Mouse (Mus musculus) midbrain, postnatal 0 days (tissue): ENCODE results near the gene Fam43a. TPM values are rescaled to one million over a fixed set of nuclear protein-coding genes. Genes with fewer than 3 reads are reported as not detected.

Experiments used
- ATAC-seq: fragments of 200-750 bp; cut with Nextera tagmentation; 2 replicates; pipeline ENCODE4 v1.8.0; 2017; ENCODE audit warnings: moderate number of reproducible peaks, mild to moderate bottlenecking, moderate TSS enrichment, moderate library complexity; ENCODE audit not compliant: low FRiP score
- DNase-seq: peaks from one replicate; pipeline ENCODE4 v3.0.0-alpha.2; 2015; ENCODE audit warnings: low spot score
- H3K27ac ChIP-seq: fragments of 300-500 bp; sonication (generic); 2 replicates; pipeline ENCODE4 v1.5.1; 2014; ENCODE audit warnings: low read depth, mild to moderate bottlenecking, low read length, mixed read lengths
- H3K27me3 ChIP-seq: fragments of 300-500 bp; sonication (generic); 2 replicates; pipeline ENCODE4 v1.6.1; 2014; ENCODE audit warnings: low read length, control low read depth, mixed read lengths; ENCODE audit not compliant: insufficient read depth
- H3K36me3 ChIP-seq: fragments of 300-500 bp; sonication (generic); 2 replicates; pipeline ENCODE4 v1.6.1; 2014; ENCODE audit warnings: low read length, control low read depth, mixed read lengths; ENCODE audit not compliant: insufficient read depth
- H3K4me1 ChIP-seq: fragments of 300-500 bp; sonication (generic); 2 replicates; pipeline ENCODE4 v1.6.1; 2014; ENCODE audit warnings: mild to moderate bottlenecking, control low read depth, antibody characterized with exemption, low read length, mixed read lengths; ENCODE audit not compliant: insufficient read depth
- H3K4me2 ChIP-seq: fragments of 300-500 bp; sonication (generic); 2 replicates; pipeline ENCODE4 v1.6.1; 2014; ENCODE audit warnings: low read depth, mild to moderate bottlenecking, low read length, mixed read lengths; ENCODE audit not compliant: poor library complexity, severe bottlenecking
- H3K4me3 ChIP-seq: fragments of 300-500 bp; sonication (generic); 2 replicates; pipeline ENCODE4 v1.5.1; 2014; ENCODE audit warnings: low read depth, mild to moderate bottlenecking, low read length, moderate library complexity
- H3K9ac ChIP-seq: fragments of 300-500 bp; sonication (generic); replicated peaks from 2 replicates; pipeline ENCODE4 v1.6.1; 2014; ENCODE audit warnings: mild to moderate bottlenecking, low read length, moderate library complexity, mixed read lengths; ENCODE audit not compliant: poor library complexity, severe bottlenecking
- H3K9me3 ChIP-seq: fragments of 300-500 bp; sonication (generic); 2 replicates; pipeline ENCODE4 v1.6.1; 2016; ENCODE audit warnings: low read length, control low read depth
- CTCF ChIP-seq: IDR thresholded peaks from 2 replicates; pipeline ENCODE4 v1.5.1; 2016; ENCODE audit warnings: antibody characterized with exemption, mild to moderate bottlenecking
- WGBS: fragments of 180-500 bp; shearing (Covaris S2); extraction: QIAGEN DNeasy Blood & Tissue Kit; methylation state at CpG from one replicate; pipeline ENCODE4 v1.1.7; 2014; 5-methylcytosine and 5-hydroxymethylcytosine counted together
- polyA plus RNA-seq: library from polyadenylated mRNA; unstranded; fragments of >200 nt; fragmentation: Nextera tagmentation; extraction: Ambion mirVana; gene quantifications from 2 replicates; pipeline ENCODE4 v1.2.1, GENCODE M21; 2015
- total RNA-seq: library from RNA; depleted of rRNA; stranded (reverse); fragments of >200 nt; gene quantifications from 2 replicates; pipeline ENCODE4 v1.2.3, GENCODE M21; 2014; rRNA removed

The Fam43a gene
- 21.1 and 22.3 TPM in 2 replicates for total RNA-seq
- 10.1 and 11.5 TPM in 2 replicates for polyA plus RNA-seq

DNA sequence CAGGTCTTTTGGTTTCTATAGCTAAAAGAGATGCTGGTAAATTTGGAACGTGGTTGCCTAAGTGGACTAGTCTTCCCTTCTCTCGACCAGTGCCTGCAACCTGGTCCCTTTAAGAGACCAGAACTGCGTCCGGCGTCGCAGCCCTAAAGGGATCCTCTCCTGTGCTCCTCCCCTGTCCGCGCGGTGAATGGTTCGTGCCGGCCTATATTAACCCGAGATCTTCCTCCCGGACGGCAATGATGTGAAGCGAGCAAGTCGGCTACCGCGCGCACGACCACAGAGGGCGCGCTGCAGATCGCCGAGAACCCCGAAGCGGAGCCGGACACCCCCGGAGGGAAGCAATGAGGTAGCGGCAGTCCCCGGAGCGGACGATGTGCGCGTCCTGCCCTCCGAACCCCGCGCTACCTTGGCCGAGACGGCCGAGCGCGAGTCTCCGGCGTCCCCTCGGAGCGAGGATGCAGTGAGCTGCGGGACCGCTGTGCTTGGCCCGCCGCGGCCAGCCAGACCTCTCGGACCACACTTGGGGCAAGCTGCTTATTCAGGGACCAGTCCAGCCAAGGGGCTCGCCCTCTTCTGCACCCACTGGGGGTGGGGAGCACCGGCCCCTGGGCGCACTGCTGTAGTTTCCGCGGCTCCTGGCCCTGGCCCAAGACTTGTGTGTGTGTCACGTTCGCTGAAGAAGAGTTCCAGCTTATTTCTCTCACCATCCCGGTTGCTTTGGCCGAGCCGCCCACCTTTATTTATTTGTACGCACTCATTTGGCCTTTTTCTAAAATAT is at the start of gene Fam43a:
TSS of gene Fam43a (plus strand) at position 233 of the 778 bp plus-strand sequence.
- H3K4me3 ChIP-seq = peak within 1 kb of the TSS; percentile 52
- H3K4me1 ChIP-seq = 0 out of 2 replicates have a peak, but pooled peaks cover 4% of the 10 kb centered on the region
- H3K27me3 ChIP-seq = peaks cover 19% of the 10 kb centered on the region
- H3K4me2 ChIP-seq = peak within 1 kb of the TSS; percentile 96
- ATAC-seq (peak; percentile 73), DNase-seq (peak; percentile 93)
- WGBS = under 1% methylated on average over 59 of the region's 63 CpGs
- TF ChIP-seq CTCF = peak; percentile 67
- H3K9me3 ChIP-seq = no peaks in the 10 kb centered on the region
- H3K27ac ChIP-seq = peak within 1 kb of the TSS; percentile 32
- no peaks in the 10 kb centered on the region for H3K36me3 ChIP-seq
- peak within 1 kb of the TSS; percentile 55 for H3K9ac ChIP-seq

DNA sequence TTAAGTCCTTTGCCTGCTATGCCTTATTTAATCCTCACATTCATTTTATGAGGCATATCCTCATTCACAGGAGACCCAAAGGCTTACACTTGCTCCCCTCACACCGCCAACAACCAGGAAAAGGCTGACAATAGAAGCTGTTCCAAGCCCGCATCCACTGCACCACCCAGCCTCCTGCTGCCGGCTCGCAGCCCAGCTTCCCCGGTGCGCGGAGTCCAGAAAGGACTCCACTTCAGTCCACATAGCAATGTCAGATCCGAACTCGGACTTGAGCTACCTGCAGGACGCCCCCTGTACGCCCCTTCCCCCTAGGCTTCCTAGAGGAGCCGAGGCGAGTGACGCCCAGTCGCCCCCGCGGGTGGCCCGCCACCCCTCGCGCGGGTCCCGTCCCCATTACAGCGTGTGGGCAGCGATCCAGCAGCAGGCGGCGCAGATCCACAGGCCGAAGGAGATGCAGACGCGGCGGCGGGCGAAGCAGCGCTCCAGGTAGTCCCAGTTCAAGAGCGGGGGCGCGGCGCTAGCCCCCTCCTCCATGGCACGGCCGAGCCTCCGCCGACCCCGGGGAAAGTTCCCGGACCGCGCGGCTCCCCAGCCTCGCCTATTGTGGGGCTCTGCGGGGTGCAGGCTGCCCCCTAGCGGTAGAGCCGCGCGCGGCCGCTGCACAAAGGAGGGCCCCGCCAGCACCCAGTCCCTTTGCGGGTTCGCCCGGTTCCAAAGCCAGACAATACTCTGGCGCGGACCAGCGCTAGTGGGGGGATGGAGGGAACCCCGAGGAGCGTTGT is 49.4 kb upstream of the Fam43a start:
- peak; percentile 89 for ATAC-seq

DNA sequence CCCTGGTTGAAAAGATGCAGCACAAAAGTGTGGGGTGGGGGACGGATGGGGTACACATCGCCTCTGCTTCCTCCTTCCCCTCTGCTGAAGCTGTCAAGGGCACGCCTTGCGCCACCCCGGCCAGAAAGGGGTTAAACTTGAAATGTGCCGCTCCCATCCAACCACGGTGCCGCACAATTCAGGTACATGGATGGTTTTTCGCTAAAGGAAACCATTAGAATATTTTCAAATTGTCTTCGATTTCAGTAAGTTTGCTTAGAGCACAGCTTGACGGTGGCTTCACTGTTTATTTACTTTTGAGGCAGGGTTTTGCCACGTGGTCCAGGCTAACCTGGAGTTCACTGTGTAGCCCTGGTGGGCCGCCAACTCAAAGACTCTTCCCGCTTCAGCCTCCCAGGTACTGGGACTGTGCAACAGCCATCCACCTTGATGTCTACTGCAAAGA is 48.8 kb upstream of the Fam43a start, which contains the start of gene Tmem44:
TSS of gene Tmem44 (minus strand) at position 95 of the 445 bp plus-strand sequence.
- Histone ChIP-seq H3K9me3 (peaks cover 6% of the 10 kb centered on the region; the same call in 1 of the 2 replicates), H3K4me1 (peaks cover 15% of the 10 kb centered on the region), H3K36me3 (peaks cover 13% of the 10 kb centered on the region; the same call in 1 of the 2 replicates), H3K27me3 (no peaks in the 10 kb centered on the region), H3K4me2 (peak within 1 kb of the TSS; percentile 76), H3K4me3 (peak within 1 kb of the TSS; percentile 87), H3K9ac (peak within 1 kb of the TSS; percentile 97), H3K27ac (peak within 1 kb of the TSS; percentile 96)
- DNase-seq (peak; percentile 49), ATAC-seq (peak; percentile 76)
- no peak for TF ChIP-seq CTCF
- 6% methylated on average over 14 of the region's 14 CpGs for WGBS

More for the DNA sequence above, 49.4 kb upstream of the Fam43a start:
- DNase-seq = peak; percentile 68
- Histone ChIP-seq H3K27ac (peak overlapping the region; percentile 96), H3K4me1 (peaks cover 15% of the 10 kb centered on the region), H3K4me2 (peak overlapping the region; percentile 76), H3K9ac (peak overlapping the region; percentile 97), H3K4me3 (peak overlapping the region; percentile 87), H3K27me3 (no peaks in the 10 kb centered on the region), H3K36me3 (peaks cover 15% of the 10 kb centered on the region; the same call in 1 of the 2 replicates), H3K9me3 (peaks cover 4% of the 10 kb centered on the region; the same call in 1 of the 2 replicates)
- under 1% methylated on average over 61 of the region's 63 CpGs for WGBS
- peak; percentile 92 for TF ChIP-seq CTCF

DNA sequence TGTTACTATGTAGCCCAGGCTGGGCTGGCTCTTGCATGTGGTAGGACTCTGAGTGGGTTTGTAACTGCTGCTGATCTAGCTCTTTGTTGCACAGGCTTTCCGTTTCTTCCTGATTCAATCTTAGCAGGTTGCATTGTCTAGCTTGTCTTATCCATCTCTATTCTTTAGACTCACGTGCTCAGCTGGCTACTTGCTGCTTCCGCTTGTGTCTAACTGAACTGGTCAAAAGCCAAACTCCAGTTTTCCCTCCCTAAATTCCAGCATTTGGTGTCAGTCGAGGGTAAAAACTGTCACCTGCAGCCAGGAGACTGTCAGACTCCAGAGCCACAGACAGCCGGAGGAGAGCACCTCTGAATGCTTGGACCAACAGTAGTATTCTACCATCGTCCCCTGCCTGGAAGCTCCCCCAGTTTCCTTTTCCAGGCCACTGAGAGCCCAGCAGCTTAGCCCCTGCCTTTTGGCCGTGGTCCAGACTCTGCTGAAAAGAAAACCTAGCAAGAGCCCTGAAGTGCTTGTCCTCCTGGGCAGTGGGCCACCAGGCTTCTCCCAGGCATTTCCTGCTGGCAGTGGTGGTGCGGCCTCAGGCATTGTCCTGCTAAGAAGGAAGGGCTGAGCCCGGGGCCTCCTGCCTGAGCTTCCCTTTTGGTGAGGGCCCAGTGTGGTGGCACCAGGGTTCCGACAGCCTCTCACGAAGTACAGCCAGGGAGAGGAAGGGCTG is 46.7 kb upstream of the Fam43a start:
- Histone ChIP-seq H3K4me3 (no peak overlapping the region), H3K27me3 (no peaks in the 10 kb centered on the region), H3K4me2 (no peak overlapping the region), H3K36me3 (no peaks in the 10 kb centered on the region), H3K9ac (no peak overlapping the region), H3K4me1 (peaks cover 15% of the 10 kb centered on the region), H3K27ac (peak overlapping the region; percentile 43; the same call in 1 of the 2 replicates), H3K9me3 (peaks cover 6% of the 10 kb centered on the region; the same call in 1 of the 2 replicates)
- peak; percentile 33 for ATAC-seq
- DNase-seq = peak; percentile 92
- no peak for TF ChIP-seq CTCF
- WGBS = 19% methylated on average over 11 of the region's 11 CpGs

DNA sequence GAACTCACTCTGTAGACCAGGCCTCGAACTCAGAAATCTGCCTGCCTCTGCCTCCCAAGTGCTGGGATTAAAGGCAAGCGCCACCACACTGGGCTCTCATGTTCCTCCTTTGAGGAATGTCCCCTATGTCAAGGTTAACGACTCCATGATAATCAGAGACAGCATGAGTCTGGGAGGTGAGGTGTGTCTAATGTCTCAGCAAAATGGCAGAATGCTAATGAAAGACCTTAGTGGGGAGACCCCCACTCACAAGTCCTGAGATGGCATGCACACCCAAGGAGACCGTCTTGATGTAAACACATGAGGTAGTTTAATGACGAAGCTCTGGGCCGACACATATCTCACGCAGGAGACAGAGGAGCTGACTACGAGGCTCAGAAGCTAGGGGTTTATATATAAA is 45.4 kb upstream of the Fam43a start:
- no peak overlapping the region for H3K27ac ChIP-seq
- 97% methylated on average over 8 of the region's 8 CpGs for WGBS
- ATAC-seq = no peak
- DNase-seq = no peak
- no peak overlapping the region for H3K9ac ChIP-seq
- H3K4me3 ChIP-seq = no peak overlapping the region
- no peaks in the 10 kb centered on the region for H3K27me3 ChIP-seq
- H3K4me2 ChIP-seq = no peak overlapping the region
- H3K9me3 ChIP-seq = peaks cover 6% of the 10 kb centered on the region; the same call in 1 of the 2 replicates
- H3K36me3 ChIP-seq = no peaks in the 10 kb centered on the region
- H3K4me1 ChIP-seq = peaks cover 6% of the 10 kb centered on the region
- TF ChIP-seq CTCF = no peak
